Mouse (Mus musculus): ENCODE measurements at regions not wholly inside any gene's neighbourhood (a gene's known extent, or its start where the extent isn't known, plus 50 kb on each side); places are given as distances from the start of the nearest gene placed in this dataset.
A peak's percentile ranks its signal among the peaks of the same experiment; 100 is the strongest.

GRCm38 (mm10) chr9:87453261-87453660 lies 197.9 kb upstream of the Cep162 start:
- no peak for DNase-seq (ENCODE audit: low spot score)

- DNase-seq (ENCODE audit: low spot score), result no peak
Measured at GRCm38 (mm10) chr9:87452571-87452970, 197.2 kb upstream of the Cep162 start.

- no peak for DNase-seq (ENCODE audit: low spot score)
Measured at GRCm38 (mm10) chr9:87443467-87444235, 188.3 kb upstream of the Cep162 start.

- DNase-seq (ENCODE audit: low spot score), result no peak
Measured at GRCm38 (mm10) chr9:87432072-87432471, 176.7 kb upstream of the Cep162 start.

- DNase-seq (ENCODE audit: low spot score), result no peak
Measured at GRCm38 (mm10) chr9:87431523-87431922, 176.2 kb upstream of the Cep162 start.

GRCm38 (mm10) chr9:87425201-87425600 lies 169.9 kb upstream of the Cep162 start:
- peak; percentile 80 for DNase-seq (ENCODE audit: low spot score)

GRCm38 (mm10) chr9:87421175-87421574 lies 165.8 kb upstream of the Cep162 start:
- DNase-seq (ENCODE audit: low spot score), result no peak

GRCm38 (mm10) chr9:87419376-87419775 lies 164.0 kb upstream of the Cep162 start:
- peak; percentile 24 for DNase-seq (ENCODE audit: low spot score)

GRCm38 (mm10) chr9:87412894-87413293 lies 157.6 kb upstream of the Cep162 start:
- no peak for DNase-seq (ENCODE audit: low spot score)

GRCm38 (mm10) chr9:87411044-87411443 lies 155.7 kb upstream of the Cep162 start:
- DNase-seq (ENCODE audit: low spot score), result no peak

GRCm38 (mm10) chr9:87409736-87410135 lies 154.4 kb upstream of the Cep162 start:
- no peak for DNase-seq (ENCODE audit: low spot score)

- no peak for DNase-seq (ENCODE audit: low spot score)
Measured at GRCm38 (mm10) chr9:87408805-87409204, 153.5 kb upstream of the Cep162 start.

- no peak for DNase-seq (ENCODE audit: low spot score)
Measured at GRCm38 (mm10) chr9:87406476-87406875, 151.1 kb upstream of the Cep162 start.

- peak; percentile 3 for DNase-seq (ENCODE audit: low spot score)
Measured at GRCm38 (mm10) chr9:87405115-87405720, 149.9 kb upstream of the Cep162 start.

- DNase-seq (ENCODE audit: low spot score), result no peak
Measured at GRCm38 (mm10) chr9:87402010-87402409, 146.7 kb upstream of the Cep162 start.

GRCm38 (mm10) chr9:87387516-87387915 lies 132.2 kb upstream of the Cep162 start:
- DNase-seq (ENCODE audit: low spot score), result no peak

GRCm38 (mm10) chr9:87383513-87383912 lies 128.2 kb upstream of the Cep162 start:
- DNase-seq (ENCODE audit: low spot score), result no peak

GRCm38 (mm10) chr9:87377921-87378320 lies 122.6 kb upstream of the Cep162 start:
- DNase-seq (ENCODE audit: low spot score), result no peak

GRCm38 (mm10) chr9:87376731-87377310 lies 121.5 kb upstream of the Cep162 start:
- no peak for DNase-seq (ENCODE audit: low spot score)

- DNase-seq (ENCODE audit: low spot score), result no peak
Measured at GRCm38 (mm10) chr9:87372251-87372905, 117.0 kb upstream of the Cep162 start.

- DNase-seq (ENCODE audit: low spot score), result no peak
Measured at GRCm38 (mm10) chr9:87369059-87369458, 113.7 kb upstream of the Cep162 start.

GRCm38 (mm10) chr9:87347008-87347407 lies 91.7 kb upstream of the Cep162 start:
- DNase-seq (ENCODE audit: low spot score), result no peak

All from adipocyte (in vitro differentiated cells).